Mouse (Mus musculus) adrenal gland (tissue): ENCODE measurements around the gene Rimbp2.
"Not testable (repeated sequence)": the region's sequence is repeated elsewhere in the genome, so short reads cannot be mapped to it uniquely, and the experiment has no call there.

ENCODE experiments used
- intact Hi-C: fragments of 180-260 bp; cut with DNase I; formaldehyde crosslinking; loops from one replicate; pipeline ENCODE4 v1.15.1; 2025

The Rimbp2 gene

GRCm38 (mm10) chr5:128769026-128769631 lies 184.2 kb downstream of the Rimbp2 start:
- intact Hi-C loops, result no loop called here

DNA sequence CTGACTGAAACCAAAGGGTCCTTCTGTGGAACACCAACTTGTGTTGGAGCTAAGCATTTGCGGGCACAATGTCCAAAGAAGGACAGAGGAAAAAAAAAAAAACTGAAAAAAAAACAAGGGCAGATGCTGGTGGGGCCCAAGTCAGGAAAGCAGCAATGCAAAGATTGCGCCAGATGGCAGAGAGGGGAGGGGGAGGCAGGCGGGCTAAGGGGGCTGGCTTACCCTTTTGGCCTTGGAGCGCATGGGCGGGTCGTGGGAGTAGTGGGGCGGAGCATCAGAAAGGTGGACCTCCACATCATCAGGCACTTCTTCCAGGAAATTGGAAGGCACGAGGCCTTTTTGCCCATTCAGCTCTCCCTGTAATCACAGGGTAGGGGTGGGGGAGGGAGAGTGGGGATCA lies 192.2 kb downstream of the Rimbp2 start:
- intact Hi-C loops, result no loop called here

- intact Hi-C loops, result no loop called here
These were observed 207.0 kb downstream of the Rimbp2 start for GRCm38 (mm10) chr5:128746261-128746660.

- intact Hi-C loops, result no loop called here
These were observed 208.1 kb downstream of the Rimbp2 start for GRCm38 (mm10) chr5:128745206-128745605.

GRCm38 (mm10) chr5:128744351-128744750 lies 208.9 kb downstream of the Rimbp2 start:
- intact Hi-C loops, result no loop called here

- intact Hi-C loops, result no loop called here
These were observed 213.5 kb downstream of the Rimbp2 start for GRCm38 (mm10) chr5:128739838-128740171.

DNA sequence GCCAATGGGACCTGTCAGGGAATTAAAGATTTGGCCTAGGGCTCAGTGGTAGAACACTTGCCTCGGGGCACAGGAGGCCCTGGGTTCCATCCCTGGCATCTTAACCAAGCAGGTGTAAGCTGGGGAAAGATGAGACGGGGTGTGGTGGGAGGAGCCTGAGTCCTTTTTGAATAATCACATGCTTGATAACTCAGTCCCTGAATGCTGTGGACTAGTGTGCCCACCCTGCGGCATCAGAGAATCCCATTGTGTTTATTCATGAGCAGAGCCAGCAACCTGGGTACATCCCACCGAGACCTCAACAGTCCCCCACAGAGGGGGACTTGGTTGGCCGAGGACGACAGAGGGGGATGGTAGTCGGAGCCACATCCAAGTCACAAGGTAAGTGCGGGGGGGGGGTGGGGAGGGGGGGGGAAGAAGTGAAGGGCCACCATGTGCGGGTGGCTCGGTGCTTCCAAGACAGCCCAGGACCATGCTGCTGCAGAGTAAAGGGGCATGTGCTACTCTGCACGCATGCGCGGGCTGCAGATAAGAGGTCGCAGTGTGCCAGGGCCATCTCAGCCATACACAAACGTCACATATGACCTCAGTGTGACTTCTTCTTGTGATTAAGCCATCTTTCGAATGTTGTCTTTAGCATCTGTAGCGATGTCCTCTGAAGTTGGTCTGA lies 214.0 kb downstream of the Rimbp2 start:
- intact Hi-C loops, result no loop called here

- intact Hi-C loops, result no loop called here
These were observed 217.4 kb downstream of the Rimbp2 start for GRCm38 (mm10) chr5:128735921-128736320.

- intact Hi-C loops, result loop anchor here (2.0 to 5.0 kb wide), 2 partner anchors 211 to 243 kb away; no protein-coding TSS in a partner anchor
These were observed 219.3 kb downstream of the Rimbp2 start for GRCm38 (mm10) chr5:128733955-128734354.

- intact Hi-C loops, result loop anchor here (2.0 to 5.0 kb wide), 2 partner anchors 210 to 245 kb away; no protein-coding TSS in a partner anchor
These were observed 220.8 kb downstream of the Rimbp2 start for GRCm38 (mm10) chr5:128732416-128733014.

DNA sequence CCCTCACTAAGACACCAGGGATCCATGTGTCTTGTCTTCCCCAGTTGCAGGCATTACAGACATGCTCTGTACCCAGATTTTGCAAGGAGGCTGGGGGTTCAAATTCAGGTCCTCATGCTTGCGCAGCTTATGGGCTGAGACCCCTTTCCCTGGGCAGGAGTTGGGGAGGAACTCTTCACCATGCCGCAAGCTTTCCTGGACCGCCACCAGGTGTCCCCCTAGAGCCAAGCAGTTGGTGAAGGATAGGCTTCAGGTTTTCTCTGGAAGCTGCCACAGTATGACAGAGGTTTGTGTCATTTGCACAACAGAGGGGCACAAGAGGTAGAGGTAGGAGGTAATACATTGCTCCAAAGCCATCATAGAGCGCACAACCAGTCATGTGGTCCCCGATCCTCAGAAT lies 222.7 kb downstream of the Rimbp2 start:
- intact Hi-C loops, result loop anchor here (5.0 kb wide), 1 partner anchor 247 kb away; no protein-coding TSS in a partner anchor

DNA sequence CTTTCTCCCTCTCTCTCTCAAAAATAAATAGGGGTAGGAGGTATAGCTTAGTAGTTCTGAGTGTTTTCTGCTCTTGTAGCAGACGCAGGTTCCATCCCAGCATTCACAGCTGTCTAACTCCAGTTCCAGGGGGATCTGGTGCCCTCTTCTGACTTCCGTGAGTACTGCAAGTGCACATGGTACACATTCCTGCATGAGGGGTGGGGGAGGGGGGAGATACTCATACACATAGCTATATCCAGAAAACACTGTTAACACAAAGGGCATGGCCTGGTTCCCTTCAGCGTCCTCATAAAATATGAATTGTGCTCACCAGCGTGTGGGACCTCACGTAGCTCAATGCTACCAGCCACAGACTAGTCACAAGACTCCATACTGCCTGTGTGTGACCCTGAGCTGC lies 223.9 kb downstream of the Rimbp2 start:
- intact Hi-C loops, result no loop called here

- intact Hi-C loops, result not testable (repeated sequence)
These were observed 232.8 kb downstream of the Rimbp2 start for GRCm38 (mm10) chr5:128720461-128720860.

DNA sequence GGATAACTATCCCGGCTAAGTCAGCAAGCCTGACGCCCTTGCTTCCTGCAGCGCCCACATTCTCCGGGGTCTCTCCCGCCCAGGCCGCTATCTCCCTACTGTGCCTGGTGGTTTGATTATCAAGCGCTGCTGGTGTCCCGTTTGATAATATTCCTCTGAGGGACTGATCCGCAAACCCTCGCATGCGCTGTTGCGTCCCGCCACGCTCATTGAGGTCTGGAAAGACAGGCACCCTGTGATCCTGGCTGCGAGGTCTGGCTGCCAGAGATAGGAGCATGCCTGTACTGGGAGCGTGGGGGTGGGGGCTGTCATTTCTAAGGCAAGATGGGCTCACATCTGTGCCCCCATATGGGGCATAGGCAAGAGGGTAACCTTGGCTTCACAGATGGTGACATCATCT lies 238.1 kb downstream of the Rimbp2 start:
- intact Hi-C loops, result no loop called here

DNA sequence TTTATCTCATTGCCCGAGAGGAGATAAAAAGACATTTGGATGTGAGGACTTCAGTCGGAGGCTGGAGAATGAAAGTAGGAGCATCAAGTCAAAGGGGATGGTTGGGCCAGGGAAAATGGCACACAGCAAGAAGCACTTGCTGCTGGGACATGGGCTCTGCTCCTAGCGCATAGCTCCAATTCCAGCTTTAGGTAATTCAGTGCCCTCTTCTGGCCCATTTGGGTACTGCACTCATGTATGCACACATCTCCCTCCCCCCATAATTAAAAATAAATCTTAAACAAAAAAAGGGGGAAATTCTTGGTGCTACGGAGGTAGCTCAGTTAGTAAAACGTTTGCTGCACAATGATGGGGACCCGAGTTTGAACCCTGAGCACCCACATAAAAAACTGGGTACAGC lies 241.4 kb downstream of the Rimbp2 start:
- intact Hi-C loops, result no loop called here

DNA sequence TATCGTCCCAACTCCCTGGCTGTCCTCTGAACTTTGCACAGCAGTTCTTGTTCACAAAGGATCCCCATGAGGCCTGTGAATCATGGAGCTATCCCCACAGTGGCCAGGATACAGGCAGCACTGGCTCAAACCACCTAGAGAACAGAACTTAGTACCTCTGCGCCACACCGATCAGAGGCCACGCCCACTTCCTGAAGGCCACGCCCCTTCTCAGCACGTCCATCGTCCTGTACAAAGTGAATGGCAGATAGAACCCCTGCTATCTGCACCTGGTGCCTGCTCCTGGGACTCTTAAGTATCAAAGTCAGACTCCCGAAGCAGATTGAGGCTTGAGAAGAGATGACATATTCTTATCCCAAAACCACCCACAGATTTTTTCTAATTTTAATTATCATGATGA lies 242.7 kb downstream of the Rimbp2 start:
- intact Hi-C loops, result no loop called here

GRCm38 (mm10) chr5:128708929-128709328 lies 244.4 kb downstream of the Rimbp2 start:
- intact Hi-C loops, result no loop called here
